Mouse (Mus musculus): ENCODE results near the gene Qrich2.

DNA sequence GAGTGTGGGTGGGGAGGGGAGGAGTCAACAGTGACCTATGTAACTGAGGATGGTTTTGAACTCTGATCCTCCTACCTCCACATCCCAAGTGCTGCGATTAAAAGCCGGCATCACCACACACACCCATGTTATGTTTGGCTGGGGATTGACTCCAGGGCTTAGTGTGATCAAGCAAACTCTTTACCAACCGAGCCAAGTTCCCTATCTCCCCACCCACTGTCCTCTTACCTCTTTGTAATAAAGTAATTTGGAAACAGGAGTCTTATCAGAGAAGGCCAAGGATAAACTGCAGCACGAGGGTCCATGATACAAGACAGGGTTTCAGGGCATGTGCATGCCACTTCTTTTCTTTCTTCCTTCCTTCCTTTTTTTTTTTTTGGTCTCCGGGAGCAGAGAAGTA is 27.1 kb upstream of the Qrich2 start:
- TF ChIP-seq CTCF (IDR thresholded peaks at IDR 0.05; ENCODE audit: control insufficient read depth, insufficient read depth, low read length) = no peak
- TF ChIP-seq POLR2A (IDR thresholded peaks at IDR 0.05; ENCODE audit: borderline replicate concordance, control insufficient read depth, low read depth, low read length) = no peak

Data from bone marrow, adult 2 months (tissue).